Mouse (Mus musculus) 416B (cell line): ENCODE measurements around the gene Bcas1.
"Not testable (repeated sequence)": the region's sequence is repeated elsewhere in the genome, so short reads cannot be mapped to it uniquely, and the experiment has no call there.

Experiments used
- DNase-seq: peaks from one replicate; pipeline ENCODE4 v3.0.0; 2011; ENCODE audit warnings: low read depth

Gene Bcas1

GRCm38 (mm10) chr2:170427704-170428103, at the start of gene Bcas1:
TSS of gene Bcas1 (minus strand) at chr2:170427845.
- DNase-seq: no peak

GRCm38 (mm10) chr2:170476643-170477042, 49.0 kb upstream of the Bcas1 start:
- DNase-seq: no peak

- no peak for DNase-seq
Measured at GRCm38 (mm10) chr2:170476215-170476614, 48.6 kb upstream of the Bcas1 start.

- no peak for DNase-seq
Measured at GRCm38 (mm10) chr2:170475164-170475563, 47.5 kb upstream of the Bcas1 start.

- DNase-seq: no peak
Measured at GRCm38 (mm10) chr2:170474125-170474524, 46.5 kb upstream of the Bcas1 start.

- DNase-seq: no peak
Measured at GRCm38 (mm10) chr2:170470591-170470990, 42.9 kb upstream of the Bcas1 start.

GRCm38 (mm10) chr2:170469616-170470308, 42.1 kb upstream of the Bcas1 start:
- DNase-seq: peak; percentile 79

- peak; percentile 35 for DNase-seq
Measured at GRCm38 (mm10) chr2:170468009-170468408, 40.4 kb upstream of the Bcas1 start.

GRCm38 (mm10) chr2:170464817-170465216, 37.2 kb upstream of the Bcas1 start:
- DNase-seq: no peak

GRCm38 (mm10) chr2:170461652-170462051, 34.0 kb upstream of the Bcas1 start:
- no peak for DNase-seq

GRCm38 (mm10) chr2:170459805-170460204, 32.2 kb upstream of the Bcas1 start:
- DNase-seq: no peak

GRCm38 (mm10) chr2:170459183-170459582, 31.5 kb upstream of the Bcas1 start:
- no peak for DNase-seq

- DNase-seq: not testable (repeated sequence)
Measured at GRCm38 (mm10) chr2:170453809-170454208, 26.2 kb upstream of the Bcas1 start.

- DNase-seq: peak; percentile 78
Measured at GRCm38 (mm10) chr2:170450933-170451332, 23.3 kb upstream of the Bcas1 start.

- DNase-seq: no peak
Measured at GRCm38 (mm10) chr2:170447651-170448050, 20.0 kb upstream of the Bcas1 start.

- DNase-seq: peak; percentile 8
Measured at GRCm38 (mm10) chr2:170446843-170447383, 19.3 kb upstream of the Bcas1 start.

- DNase-seq: no peak
Measured at GRCm38 (mm10) chr2:170445861-170446260, 18.2 kb upstream of the Bcas1 start.

- peak; percentile 61 for DNase-seq
Measured at GRCm38 (mm10) chr2:170442535-170442934, 14.9 kb upstream of the Bcas1 start.

GRCm38 (mm10) chr2:170438782-170439181, 11.1 kb upstream of the Bcas1 start:
- DNase-seq: no peak

- DNase-seq: peak; percentile 15
Measured at GRCm38 (mm10) chr2:170436204-170436603, 8.6 kb upstream of the Bcas1 start.

- no peak for DNase-seq
Measured at GRCm38 (mm10) chr2:170432152-170432551, 4.5 kb upstream of the Bcas1 start.

GRCm38 (mm10) chr2:170428966-170429365, 1.3 kb upstream of the Bcas1 start:
- no peak for DNase-seq

- no peak for DNase-seq
Measured at GRCm38 (mm10) chr2:170424131-170424530, 3.5 kb downstream of the Bcas1 start.

- peak; percentile 7 for DNase-seq
Measured at GRCm38 (mm10) chr2:170421924-170422323, 5.7 kb downstream of the Bcas1 start.
